Mouse (Mus musculus) left cerebral cortex, postnatal 25 days (tissue): ENCODE results near the gene Meis1. TPM values are rescaled to one million over a fixed set of nuclear protein-coding genes. Genes with fewer than 3 reads are reported as not detected.

Experiments used
- DNase-seq, 2 experiments: peaks; one replicate each; pipeline ENCODE4 v3.0.0; 2022; ENCODE audit warnings: low spot score in 2 of 2, mixed read lengths in 1 of 2
- intact Hi-C: fragments of 180-260 bp; cut with DNase I; formaldehyde crosslinking; loops from one replicate; pipeline ENCODE4 v1.15.1; 2025
- total RNA-seq, 2 experiments: library from RNA; stranded (reverse); gene quantifications; 2 replicates each; pipeline ENCODE4 v1.2.3; 2021

The Meis1 gene
- total RNA-seq, 2 experiments from 2014 or later = 5.0 to 5.8 TPM

- peak in 1 of 2 experiments; percentile 3 for DNase-seq
- intact Hi-C loops = no loop called here
Measured at GRCm38 (mm10) chr11:18924583-18925334, 94.0 kb downstream of the Meis1 start.

- no peak for DNase-seq
- intact Hi-C loops = no loop called here
Measured at GRCm38 (mm10) chr11:18923274-18923673, 95.5 kb downstream of the Meis1 start.

- intact Hi-C loops = no loop called here
- no peak for DNase-seq
Measured at GRCm38 (mm10) chr11:18920651-18921050, 98.1 kb downstream of the Meis1 start.

DNA sequence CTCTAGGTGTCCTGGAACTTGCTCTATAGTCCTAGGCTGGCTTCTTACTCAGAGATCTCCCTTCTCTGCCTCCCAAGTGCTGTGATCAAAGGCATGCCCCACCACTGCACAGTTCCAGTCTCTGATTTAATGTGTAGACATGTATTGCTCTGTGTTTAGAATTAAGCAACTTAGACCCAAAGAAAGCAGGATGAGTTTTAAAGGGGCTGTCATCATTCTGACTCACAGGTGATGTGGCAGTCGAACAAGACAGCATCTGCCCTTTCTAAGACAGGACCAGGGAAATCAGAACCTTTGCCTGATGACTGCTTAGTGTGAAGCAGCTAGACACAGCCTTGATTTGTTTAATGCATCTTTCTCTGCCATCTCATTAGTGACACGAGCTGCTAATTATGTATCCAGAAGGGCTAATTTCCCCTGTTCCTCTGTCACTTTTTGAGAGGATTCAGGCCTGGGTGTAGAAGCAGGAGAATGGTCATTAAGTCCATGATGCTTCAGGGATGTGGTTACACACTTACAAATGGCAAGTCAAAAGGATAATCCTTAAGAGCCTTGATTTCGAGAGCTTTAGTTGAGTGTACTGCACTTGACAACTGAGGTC lies 99.5 kb downstream of the Meis1 start:
- no peak for DNase-seq
- intact Hi-C loops = no loop called here

- DNase-seq = no peak
- intact Hi-C loops = no loop called here
Measured at GRCm38 (mm10) chr11:18917887-18918286, 100.9 kb downstream of the Meis1 start.

DNA sequence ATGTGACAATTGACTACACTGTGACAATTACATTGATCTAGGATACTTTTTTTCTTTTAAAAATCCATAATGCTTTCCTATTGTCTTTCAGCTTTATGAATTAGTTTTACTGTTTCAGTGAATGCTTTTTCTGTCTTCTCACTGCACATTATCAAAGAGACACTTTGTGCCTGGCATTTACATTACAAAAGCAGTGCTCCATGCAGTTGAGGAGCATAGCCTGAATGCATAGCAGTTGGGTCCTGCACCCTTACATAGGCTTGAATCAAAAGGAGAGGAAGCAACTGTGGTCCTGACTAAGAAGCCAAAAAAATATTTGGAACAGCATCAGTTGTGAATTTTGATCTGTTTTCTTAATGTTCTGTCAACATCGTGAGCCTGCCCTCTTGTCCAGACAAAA lies 105.5 kb downstream of the Meis1 start:
- no peak for DNase-seq
- intact Hi-C loops = no loop called here

DNA sequence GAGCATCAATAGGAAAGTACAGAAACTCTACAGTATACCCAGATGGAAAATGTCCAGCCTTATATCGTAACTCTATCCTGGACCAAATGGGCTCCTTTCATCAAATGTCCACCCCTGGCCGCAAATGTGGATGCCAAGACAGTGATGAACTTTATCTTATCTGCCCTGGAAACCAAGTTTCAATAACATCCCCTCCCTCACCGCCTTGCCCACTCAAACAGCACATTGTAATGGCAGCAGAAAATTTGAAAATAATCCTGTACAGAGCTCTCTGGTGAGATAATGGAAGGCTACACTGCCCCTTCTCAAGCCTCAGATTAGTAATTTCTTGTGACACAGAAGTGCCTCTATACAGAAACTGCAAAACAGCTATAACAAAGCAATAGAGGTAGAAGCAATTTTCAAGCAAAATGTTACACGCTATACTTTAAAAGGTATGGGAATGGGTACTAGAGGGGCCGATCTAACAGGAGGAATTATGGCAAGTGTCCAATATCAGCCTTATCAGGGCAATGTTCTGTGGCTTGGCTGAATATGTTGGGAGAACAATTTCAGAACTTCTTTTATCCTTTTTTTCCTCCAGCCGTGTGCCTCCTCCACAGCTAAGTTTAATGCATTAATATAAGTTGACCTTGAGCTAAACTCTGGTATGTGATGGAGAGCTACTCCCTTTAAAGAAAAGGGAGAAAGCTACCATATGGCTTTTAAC lies 106.3 kb downstream of the Meis1 start:
- intact Hi-C loops = no loop called here
- no peak for DNase-seq

- DNase-seq = no peak
- intact Hi-C loops = no loop called here
Measured at GRCm38 (mm10) chr11:18906866-18907265, 111.9 kb downstream of the Meis1 start.

- no peak for DNase-seq
- intact Hi-C loops = no loop called here
Measured at GRCm38 (mm10) chr11:18905431-18905830, 113.4 kb downstream of the Meis1 start.

- intact Hi-C loops = no loop called here
- DNase-seq = no peak
Measured at GRCm38 (mm10) chr11:18904880-18905279, 113.9 kb downstream of the Meis1 start.

DNA sequence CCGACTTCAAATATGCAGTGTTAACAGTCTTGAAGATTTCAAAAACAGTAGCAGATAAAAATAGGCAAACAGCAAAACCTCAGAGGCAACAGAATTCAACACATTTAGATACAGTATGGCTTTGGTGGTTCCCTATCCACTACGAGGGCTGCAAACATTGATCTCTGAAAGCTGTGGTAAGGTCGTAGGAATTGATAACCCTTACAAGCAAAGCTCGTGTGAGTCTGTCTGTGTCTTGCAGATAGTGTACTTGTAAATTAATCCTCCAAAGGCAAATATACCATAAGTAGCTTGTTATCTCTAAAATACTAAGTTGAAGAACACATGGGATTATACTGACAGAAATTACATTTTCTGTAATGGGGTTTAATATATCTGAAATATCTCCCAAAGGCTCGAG lies 114.5 kb downstream of the Meis1 start:
- intact Hi-C loops = no loop called here
- no peak for DNase-seq

- DNase-seq = no peak
- intact Hi-C loops = no loop called here
Measured at GRCm38 (mm10) chr11:18900489-18900888, 118.3 kb downstream of the Meis1 start.

DNA sequence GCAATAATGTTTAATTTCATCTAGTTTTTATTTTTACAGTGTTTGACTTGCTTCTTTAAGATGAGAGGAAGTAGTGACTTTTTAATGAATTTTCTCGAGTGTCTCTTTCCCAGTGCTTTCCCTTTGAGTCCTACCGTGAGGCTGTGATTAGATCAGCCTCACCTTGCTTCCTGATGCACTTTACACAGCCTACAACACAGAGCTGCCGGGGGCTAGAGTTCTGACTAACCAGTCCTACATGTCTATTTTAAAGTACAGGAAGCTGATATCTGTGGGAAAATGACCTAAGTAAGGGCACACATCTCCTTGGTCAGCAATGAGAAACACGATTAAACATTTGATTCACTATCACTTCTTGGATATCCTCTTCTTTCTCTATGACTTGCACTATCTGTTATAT lies 119.9 kb downstream of the Meis1 start:
- no peak for DNase-seq
- intact Hi-C loops = no loop called here

DNA sequence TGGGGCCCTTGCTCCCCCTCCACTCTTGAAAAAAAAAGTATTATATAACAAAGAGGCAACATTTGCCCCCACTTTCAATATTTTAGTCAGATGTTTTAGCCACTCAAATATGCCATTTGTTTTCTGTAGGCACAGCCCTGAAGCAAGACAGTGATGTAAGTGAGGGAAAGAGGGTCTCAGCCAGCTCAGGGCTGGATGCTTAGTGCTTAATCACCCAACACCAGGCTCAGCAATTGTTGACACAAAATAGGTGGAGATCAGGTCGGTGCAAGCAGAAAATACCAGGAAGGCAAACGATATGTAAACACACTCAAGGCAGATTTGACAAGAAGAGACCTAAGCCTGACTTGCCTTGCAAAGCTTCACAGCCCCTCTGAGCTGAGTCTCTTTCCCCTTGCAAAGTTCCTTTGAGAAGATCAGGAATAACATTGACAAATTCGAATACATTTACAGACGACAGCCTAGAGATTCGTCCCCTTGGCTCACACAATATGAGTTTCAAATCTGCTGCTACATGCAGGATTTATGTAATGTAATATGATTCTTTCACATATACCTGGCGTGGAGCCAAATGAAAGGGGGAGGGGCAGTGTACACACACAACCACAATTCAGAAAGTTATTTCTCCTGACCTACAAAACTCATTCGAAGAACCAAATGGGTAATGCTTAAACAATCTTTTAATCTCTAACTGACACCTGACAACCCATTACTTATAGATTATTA lies 120.7 kb downstream of the Meis1 start:
- no peak for DNase-seq
- intact Hi-C loops = no loop called here

DNA sequence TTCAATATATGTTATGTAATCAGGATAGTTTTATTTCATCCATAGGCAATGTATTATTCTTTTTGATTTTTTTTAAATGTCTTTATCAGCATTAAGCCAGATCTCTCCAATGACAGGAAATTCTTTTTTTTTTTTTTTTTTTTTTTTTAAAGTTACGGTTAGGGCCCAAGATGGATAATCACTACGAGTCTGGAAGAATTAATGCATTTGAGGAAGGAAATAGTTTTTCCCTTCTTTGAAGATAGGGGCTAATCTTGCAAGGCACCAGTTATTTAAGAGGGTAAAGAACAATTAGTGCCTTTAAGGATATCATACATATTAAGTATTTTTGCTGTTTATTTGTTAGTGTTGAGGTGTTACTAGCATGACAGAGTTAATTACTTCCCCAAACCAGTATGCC lies 121.5 kb downstream of the Meis1 start:
- intact Hi-C loops = no loop called here
- no peak for DNase-seq

GRCm38 (mm10) chr11:18892470-18892869 lies 126.3 kb downstream of the Meis1 start:
- no peak for DNase-seq
- intact Hi-C loops = no loop called here

- intact Hi-C loops = no loop called here
- no peak for DNase-seq
Measured at GRCm38 (mm10) chr11:18889139-18889538, 129.6 kb downstream of the Meis1 start.

DNA sequence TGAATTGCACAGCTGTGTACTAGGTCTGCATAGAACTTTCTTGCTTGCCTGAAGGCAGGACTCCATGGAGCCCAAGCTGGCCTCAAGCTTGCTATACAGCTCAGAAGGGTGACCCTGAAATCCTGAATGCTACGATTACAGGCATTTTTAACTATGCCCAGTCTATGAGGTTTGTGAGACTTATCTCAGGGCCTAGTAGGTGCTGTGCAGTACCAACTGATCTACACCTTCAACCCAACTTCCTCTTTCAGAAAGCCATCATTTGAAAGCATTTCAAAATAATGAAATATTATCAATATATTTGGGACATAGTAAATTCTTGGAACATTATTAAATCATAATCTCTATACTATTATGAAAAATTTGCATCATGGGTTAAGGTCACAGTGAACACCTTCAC lies 130.1 kb downstream of the Meis1 start:
- DNase-seq = no peak
- intact Hi-C loops = no loop called here

DNA sequence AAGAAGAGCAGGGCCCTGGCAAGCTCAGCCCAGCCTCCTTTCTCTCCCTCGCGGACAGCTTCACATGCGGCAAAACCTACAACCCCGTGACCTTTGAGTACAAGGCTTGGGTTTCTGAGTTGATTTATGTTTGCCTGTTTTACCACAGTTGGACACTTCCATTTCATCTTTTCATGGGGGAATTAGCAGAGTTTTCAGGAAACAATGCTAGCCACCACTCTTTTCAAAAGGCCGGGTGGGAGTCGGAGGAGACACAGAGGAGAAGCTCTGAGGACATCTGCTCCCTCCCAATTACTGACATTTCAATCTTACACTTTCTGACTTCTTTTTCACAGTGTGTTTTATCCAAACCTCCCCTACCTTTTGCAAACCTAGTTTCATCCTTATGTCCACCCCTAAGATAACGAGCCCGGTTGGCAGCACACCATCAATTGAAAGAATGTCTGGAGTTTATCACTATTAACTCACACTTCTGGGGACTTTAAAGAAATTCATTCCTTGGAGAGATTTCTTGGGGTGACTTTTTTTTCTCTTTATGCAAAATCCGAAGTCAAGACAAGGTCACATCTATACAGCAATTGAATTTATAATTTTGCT lies 133.0 kb downstream of the Meis1 start:
- intact Hi-C loops = no loop called here
- DNase-seq = no peak
